Mouse (Mus musculus): ENCODE results near the gene Peli3.

DNA sequence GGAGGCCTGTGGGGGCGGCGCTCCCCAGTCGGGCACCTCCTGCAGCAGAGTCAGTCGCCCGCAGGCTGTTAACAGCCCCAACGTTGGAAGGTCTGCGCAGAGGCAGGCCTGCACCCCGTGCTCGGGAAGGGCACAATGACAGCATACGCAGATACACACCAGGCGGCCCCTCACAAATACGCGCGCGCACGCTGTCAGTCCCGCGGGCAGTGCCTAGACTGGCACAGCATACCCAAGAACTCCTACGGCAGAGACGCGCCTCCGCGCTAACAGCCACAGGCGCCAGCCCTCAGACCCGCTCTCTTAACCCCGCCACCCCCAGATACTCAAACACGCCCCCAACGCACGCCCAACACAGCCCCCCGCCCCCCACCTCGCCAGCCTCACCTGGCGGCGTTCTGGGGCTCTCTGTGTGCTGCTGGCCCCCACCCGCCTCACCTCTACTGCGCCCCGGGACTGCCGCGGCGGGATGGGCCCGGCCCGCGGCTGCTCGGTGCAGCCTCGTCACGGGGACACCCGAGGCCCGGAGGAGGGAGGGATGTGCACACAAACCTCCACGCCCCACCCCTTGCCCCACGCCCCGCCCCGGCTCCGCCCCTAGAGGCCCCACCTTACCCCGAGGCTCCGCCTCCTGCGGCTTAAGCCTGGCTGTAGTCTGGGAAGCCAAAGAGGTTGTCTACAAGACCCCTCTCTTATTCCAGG, at the start of gene Peli3:
- no peak for TF ChIP-seq CTCF (conservative IDR thresholded peaks at IDR 0.05; ENCODE audit: insufficient read depth, insufficient read length, low read depth, low read length)
- no peak for TF ChIP-seq POLR2A (IDR thresholded peaks at IDR 0.05; ENCODE audit: low read depth, low read length)

Measured in kidney, adult 2 months (tissue).